Mouse (Mus musculus) forebrain, postnatal 0 days (tissue): ENCODE data around the gene Cftr. TPM values are rescaled to one million over a fixed set of nuclear protein-coding genes. Genes with fewer than 3 reads are reported as not detected.

Source experiments
- ATAC-seq: fragments of 200-750 bp; cut with Nextera tagmentation; 2 replicates; pipeline ENCODE4 v1.8.0; 2017; ENCODE audit warnings: mild to moderate bottlenecking, moderate library complexity
- DNase-seq: peaks from one replicate; pipeline ENCODE4 v3.0.0-alpha.2; 2015
- H3K27ac ChIP-seq: fragments of 300-500 bp; sonication (generic); 2 replicates; pipeline ENCODE4 v1.5.1; 2014; ENCODE audit warnings: low read depth, mild to moderate bottlenecking, antibody characterized with exemption, low read length, moderate library complexity, mixed read lengths
- H3K27me3 ChIP-seq: fragments of 300-500 bp; sonication (generic); 2 replicates; pipeline ENCODE4 v1.6.1; 2014; ENCODE audit warnings: mild to moderate bottlenecking, low read length, mixed read lengths; ENCODE audit not compliant: insufficient read depth
- H3K36me3 ChIP-seq: fragments of 300-500 bp; sonication (generic); 2 replicates; pipeline ENCODE4 v1.6.1; 2014; ENCODE audit warnings: mild to moderate bottlenecking, moderate library complexity; ENCODE audit not compliant: insufficient read depth
- H3K4me1 ChIP-seq: fragments of 300-500 bp; sonication (generic); 2 replicates; pipeline ENCODE4 v1.6.1; 2014; ENCODE audit warnings: antibody characterized with exemption; ENCODE audit not compliant: insufficient read depth
- H3K4me2 ChIP-seq: fragments of 300-500 bp; sonication (generic); 2 replicates; pipeline ENCODE4 v1.6.1; 2014; ENCODE audit warnings: low read depth, mild to moderate bottlenecking, moderate library complexity
- H3K4me3 ChIP-seq: fragments of 300-500 bp; sonication (generic); 2 replicates; pipeline ENCODE4 v1.5.1; 2014; ENCODE audit warnings: low read depth, low read length, mixed read lengths
- H3K9ac ChIP-seq: fragments of 300-500 bp; sonication (generic); 2 replicates; pipeline ENCODE4 v1.6.1; 2014; ENCODE audit warnings: mild to moderate bottlenecking
- H3K9me3 ChIP-seq: fragments of 300-500 bp; sonication (generic); 2 replicates; pipeline ENCODE4 v1.6.1; 2016; ENCODE audit warnings: low read length
- CTCF ChIP-seq: sonication (generic); IDR thresholded peaks from 2 replicates; pipeline ENCODE4 v1.5.1; 2016; ENCODE audit warnings: antibody characterized with exemption, control low read depth, low read depth
- WGBS: fragments of 180-500 bp; shearing (Covaris S2); extraction: QIAGEN DNeasy Blood & Tissue Kit; methylation state at CpG from one replicate; pipeline ENCODE4 v1.1.7; 2014; 5-methylcytosine and 5-hydroxymethylcytosine counted together
- polyA plus RNA-seq: library from polyadenylated mRNA; unstranded; fragments of >200 nt; fragmentation: Nextera tagmentation; extraction: Ambion mirVana; gene quantifications from 2 replicates; pipeline ENCODE4 v1.2.1, GENCODE M21; 2015
- total RNA-seq: library from RNA; depleted of rRNA; stranded (reverse); fragments of >200 nt; gene quantifications from 2 replicates; pipeline ENCODE4 v1.2.3, GENCODE M21; 2014; rRNA removed

Gene Cftr
- total RNA-seq, result 0.62 and 1.3 TPM in 2 replicates
- polyA plus RNA-seq, result 0.06 and 0.17 TPM in 2 replicates

- H3K27me3 ChIP-seq, result no peaks in the 10 kb centered on the region
- peak within 1 kb of the TSS; percentile 60 for H3K4me3 ChIP-seq
- peak within 1 kb of the TSS; percentile 72 for H3K4me2 ChIP-seq
- no peaks in the 10 kb centered on the region for H3K9me3 ChIP-seq
- WGBS, result 7% methylated on average over 32 of the region's 45 CpGs
- no peaks in the 10 kb centered on the region for H3K36me3 ChIP-seq
- no peaks in the 10 kb centered on the region for H3K4me1 ChIP-seq
- peak; percentile 28 for DNase-seq
- peak; percentile 93 for ATAC-seq
- peak within 1 kb of the TSS; percentile 58 for H3K9ac ChIP-seq
- TF ChIP-seq CTCF, result no peak
- no peak within 1 kb of the TSS for H3K27ac ChIP-seq
Measured at GRCm38 (mm10) chr6:18170311-18170922, at the start of gene Cftr. Gene Cftr, plus strand, starts transcription at chr6:18170687.

DNA sequence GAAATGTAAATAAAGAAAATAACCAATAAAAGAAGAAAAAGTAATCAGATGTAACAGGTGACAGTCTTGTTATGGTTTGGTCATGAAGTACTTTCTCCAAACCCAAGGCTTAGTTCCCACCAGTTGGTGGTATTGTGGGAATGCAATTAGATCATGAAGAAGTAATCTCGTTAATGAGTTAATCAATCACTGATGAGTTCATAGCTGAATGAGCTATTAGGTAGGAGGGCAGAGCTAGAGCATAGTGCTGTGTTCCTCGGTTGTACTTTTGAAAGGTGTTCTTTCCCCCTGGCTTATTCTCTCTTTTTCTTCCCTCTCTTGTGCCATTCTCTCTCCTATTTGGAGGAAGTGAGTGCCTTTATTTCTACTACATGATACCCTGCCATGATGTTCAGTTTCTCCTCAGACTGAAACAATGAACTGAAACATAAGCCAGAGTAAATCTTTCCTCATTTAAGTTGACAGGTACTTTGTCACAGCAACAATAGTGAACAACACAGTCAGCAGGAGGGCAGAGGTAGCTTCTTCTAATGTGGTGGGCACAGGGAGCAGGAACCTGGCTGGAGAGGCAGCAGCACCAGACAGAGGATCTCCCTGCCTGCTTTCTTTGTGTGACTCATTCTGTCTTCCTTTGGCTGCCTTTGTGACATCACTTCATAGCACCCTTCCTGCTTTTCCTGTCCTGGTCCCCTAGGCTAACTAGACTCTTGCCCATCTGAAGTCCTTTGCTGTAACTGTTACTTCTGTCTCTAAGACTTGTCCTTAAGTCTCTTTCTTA lies 43.1 kb upstream of the Cftr start:
- Histone ChIP-seq H3K4me2 (no peak overlapping the region), H3K9me3 (no peaks in the 10 kb centered on the region), H3K27me3 (no peaks in the 10 kb centered on the region), H3K36me3 (no peaks in the 10 kb centered on the region), H3K9ac (no peak overlapping the region), H3K27ac (no peak overlapping the region), H3K4me3 (no peak overlapping the region), H3K4me1 (no peaks in the 10 kb centered on the region)
- ATAC-seq (no peak), DNase-seq (no peak)
- TF ChIP-seq CTCF, result no peak
- 42% methylated on average over 2 of the region's 2 CpGs for WGBS

GRCm38 (mm10) chr6:18128059-18128458 lies 42.4 kb upstream of the Cftr start:
- no peak overlapping the region for H3K4me2 ChIP-seq
- DNase-seq (no peak), ATAC-seq (no peak)
- WGBS, result 86% methylated on average over 4 of the region's 4 CpGs
- H3K4me3 ChIP-seq, result no peak overlapping the region
- H3K27ac ChIP-seq, result no peak overlapping the region
- no peak overlapping the region for H3K9ac ChIP-seq
- no peaks in the 10 kb centered on the region for H3K9me3 ChIP-seq
- H3K36me3 ChIP-seq, result no peaks in the 10 kb centered on the region
- H3K27me3 ChIP-seq, result no peaks in the 10 kb centered on the region
- H3K4me1 ChIP-seq, result no peaks in the 10 kb centered on the region
- TF ChIP-seq CTCF, result no peak

DNA sequence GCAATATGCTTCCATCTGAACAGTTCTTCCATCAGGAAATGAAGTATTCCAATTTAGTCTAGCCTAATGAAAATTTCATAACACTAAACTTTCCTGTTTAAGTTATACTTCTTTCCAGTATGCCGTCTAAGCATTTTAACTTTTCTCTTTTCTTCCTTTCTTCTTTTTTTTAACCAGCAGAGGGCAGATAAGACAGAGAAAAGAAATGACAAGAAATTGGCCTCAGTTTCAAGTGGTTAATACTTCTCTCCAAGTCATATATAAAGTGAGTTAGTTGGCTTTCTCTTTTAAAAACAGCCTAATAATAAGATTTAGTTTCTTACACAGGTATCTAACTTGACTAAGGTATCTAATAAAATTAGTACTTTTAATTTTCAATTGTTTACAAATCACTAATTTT lies 35.2 kb upstream of the Cftr start:
- H3K4me1 ChIP-seq, result no peaks in the 10 kb centered on the region
- H3K36me3 ChIP-seq, result no peaks in the 10 kb centered on the region
- H3K9me3 ChIP-seq, result no peaks in the 10 kb centered on the region
- WGBS, result 41% methylated on average over 1 of the region's 1 CpGs
- ATAC-seq (no peak), DNase-seq (peak; percentile 5)
- H3K9ac ChIP-seq, result no peak overlapping the region
- H3K27ac ChIP-seq, result no peak overlapping the region
- H3K4me3 ChIP-seq, result no peak overlapping the region
- H3K4me2 ChIP-seq, result no peak overlapping the region
- TF ChIP-seq CTCF, result peak; percentile 49
- H3K27me3 ChIP-seq, result no peaks in the 10 kb centered on the region

GRCm38 (mm10) chr6:18153031-18153430 lies 17.5 kb upstream of the Cftr start:
- Histone ChIP-seq H3K9me3 (no peaks in the 10 kb centered on the region), H3K4me2 (no peak overlapping the region), H3K36me3 (no peaks in the 10 kb centered on the region), H3K27me3 (no peaks in the 10 kb centered on the region), H3K4me3 (no peak overlapping the region), H3K27ac (no peak overlapping the region), H3K9ac (no peak overlapping the region), H3K4me1 (no peaks in the 10 kb centered on the region)
- ATAC-seq, result no peak
- no peak for DNase-seq
- TF ChIP-seq CTCF, result no peak
- WGBS, result 56% methylated on average over 4 of the region's 4 CpGs

- no peaks in the 10 kb centered on the region for H3K36me3 ChIP-seq
- ATAC-seq (no peak), DNase-seq (no peak)
- 90% methylated on average over 1 of the region's 1 CpGs for WGBS
- no peaks in the 10 kb centered on the region for H3K9me3 ChIP-seq
- H3K4me1 ChIP-seq, result no peaks in the 10 kb centered on the region
- H3K4me2 ChIP-seq, result no peak overlapping the region
- no peak overlapping the region for H3K9ac ChIP-seq
- no peaks in the 10 kb centered on the region for H3K27me3 ChIP-seq
- no peak for TF ChIP-seq CTCF
- H3K4me3 ChIP-seq, result no peak overlapping the region
- H3K27ac ChIP-seq, result no peak overlapping the region
Measured at GRCm38 (mm10) chr6:18169618-18170017, 869 bp upstream of the Cftr start.

DNA sequence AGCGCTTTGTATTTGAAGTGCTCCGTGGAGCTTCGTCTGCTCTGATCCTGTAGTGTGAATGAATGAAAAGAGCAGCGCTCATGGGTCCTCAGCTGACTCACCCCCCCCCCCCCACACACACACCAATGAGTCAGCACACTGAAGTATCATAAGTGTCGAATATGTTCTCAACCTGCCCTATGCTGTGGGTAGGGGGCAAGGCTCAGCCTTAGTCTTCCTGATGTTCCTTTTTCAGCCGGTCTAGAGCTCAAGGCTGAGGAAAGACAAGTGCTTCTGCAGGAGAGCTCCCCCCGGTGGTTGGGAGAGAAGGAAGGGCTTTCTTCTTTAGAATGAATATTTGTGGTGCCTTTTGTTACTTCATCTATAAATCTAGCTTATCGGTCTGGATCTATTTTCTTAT lies 1.1 kb downstream of the Cftr start:
- WGBS, result 45% methylated on average over 8 of the region's 8 CpGs
- H3K4me2 ChIP-seq, result no peak overlapping the region
- no peaks in the 10 kb centered on the region for H3K27me3 ChIP-seq
- ATAC-seq (peak; percentile 36; the same call in 1 of the 2 replicates), DNase-seq (no peak)
- H3K9ac ChIP-seq, result no peak overlapping the region
- no peak overlapping the region for H3K4me3 ChIP-seq
- no peaks in the 10 kb centered on the region for H3K36me3 ChIP-seq
- no peaks in the 10 kb centered on the region for H3K9me3 ChIP-seq
- H3K27ac ChIP-seq, result no peak overlapping the region
- no peaks in the 10 kb centered on the region for H3K4me1 ChIP-seq
- TF ChIP-seq CTCF, result peak; percentile 26; the same call in 1 of the 2 replicates
